Mouse (Mus musculus): ENCODE measurements at regions not wholly inside any gene's neighbourhood (a gene's known extent, or its start where the extent isn't known, plus 50 kb on each side); places are given as distances from the start of the nearest gene placed in this dataset.

- no peak for DNase-seq (ENCODE audit: low spot score)
These were observed 110.9 kb downstream of the Cenpc1 start for GRCm38 (mm10) chr5:85954526-85954925.

DNA sequence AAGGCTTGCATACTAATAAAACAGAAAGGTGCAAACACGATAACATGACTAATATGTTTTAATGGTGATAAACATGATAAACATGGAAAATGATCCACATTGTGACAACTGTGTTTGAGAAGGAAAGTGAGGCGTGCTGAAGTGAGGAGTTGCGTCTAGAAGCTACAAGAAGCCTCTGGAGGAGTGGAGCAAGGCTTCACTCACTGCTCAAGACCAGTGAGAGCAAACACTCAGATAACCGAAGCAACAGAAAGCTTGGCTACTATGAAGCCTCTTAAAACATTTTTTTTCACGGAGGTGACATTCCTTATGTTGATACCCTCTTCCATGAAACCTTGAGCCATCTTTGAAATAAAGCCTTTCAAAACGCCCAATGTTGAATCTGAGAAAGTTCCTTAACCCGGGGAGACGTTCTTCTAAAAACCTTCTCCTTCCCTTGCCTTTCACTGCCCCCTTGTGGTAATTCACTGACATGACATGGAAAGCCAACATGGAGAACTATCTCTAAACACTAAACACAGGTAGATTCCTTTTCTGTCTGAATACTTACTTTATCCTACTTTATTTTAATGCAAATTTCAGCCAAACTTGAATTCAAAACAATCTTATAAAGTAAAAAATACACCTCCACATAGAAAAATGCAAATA is 128.6 kb downstream of the Cenpc1 start:
- peak; percentile 42 for DNase-seq (ENCODE audit: low spot score)

- DNase-seq (ENCODE audit: low spot score), result no peak
These were observed 147.1 kb downstream of the Cenpc1 start for GRCm38 (mm10) chr5:85918288-85918687.

DNA sequence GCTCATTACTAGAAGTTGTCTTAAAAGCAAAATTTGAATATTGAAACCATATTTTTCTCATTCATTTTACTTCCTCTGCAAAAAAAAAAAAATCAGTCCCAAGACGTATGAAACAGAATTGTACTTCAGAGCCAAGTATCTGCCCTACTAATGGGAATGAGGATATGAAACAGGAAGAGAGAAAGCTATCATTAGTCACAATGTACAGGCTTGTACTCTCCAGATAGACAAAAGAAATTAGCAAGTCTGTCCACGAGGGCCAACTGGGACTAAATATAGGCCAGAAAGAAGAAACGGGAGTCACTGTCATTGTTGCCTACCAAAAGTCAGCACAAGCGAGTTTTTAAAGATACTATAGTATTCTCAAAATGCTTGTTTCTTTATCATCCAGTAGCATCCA is 150.4 kb downstream of the Cenpc1 start:
- DNase-seq (ENCODE audit: low spot score), result no peak

DNA sequence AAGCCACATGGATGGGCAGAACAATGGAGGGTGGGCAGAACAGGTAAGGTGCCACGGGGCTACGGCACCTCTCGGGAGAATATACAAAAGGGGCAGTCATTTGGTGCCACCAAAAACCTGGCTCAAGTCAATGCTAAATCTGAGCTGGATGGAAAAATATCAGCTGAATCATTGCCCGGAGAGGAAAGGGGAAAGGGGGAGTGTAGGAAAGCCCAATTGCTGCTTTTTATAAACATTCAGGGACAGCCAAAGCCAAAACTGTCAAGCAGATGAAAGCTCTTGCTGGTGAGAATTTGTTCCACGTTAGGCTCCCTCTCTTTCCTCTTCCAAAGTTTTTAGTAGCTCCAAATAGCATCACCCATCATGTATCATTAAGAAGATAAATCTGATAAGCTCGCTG is 168.9 kb downstream of the Cenpc1 start:
- no peak for DNase-seq (ENCODE audit: low spot score)

GRCm38 (mm10) chr5:85895814-85896213 is 169.6 kb downstream of the Cenpc1 start:
- no peak for DNase-seq (ENCODE audit: low spot score)

DNA sequence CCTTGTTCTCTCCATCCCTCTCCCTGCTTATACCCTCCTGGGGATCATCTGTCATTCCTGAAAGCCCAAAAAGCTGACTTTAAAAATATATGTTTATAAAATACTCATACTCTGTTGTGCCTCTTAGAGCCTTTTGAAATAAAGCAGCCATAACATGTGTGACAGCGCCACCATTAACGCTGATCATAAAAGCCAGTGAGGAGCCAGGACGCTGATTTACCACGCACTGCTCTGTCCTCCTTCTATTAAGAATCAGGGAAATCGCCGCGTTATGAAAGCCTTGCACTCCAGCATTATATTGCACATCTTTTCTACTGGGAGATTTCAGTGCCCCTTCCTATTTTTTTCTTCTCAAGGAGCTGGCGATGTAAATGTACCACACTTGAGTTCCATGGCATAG is 195.1 kb downstream of the Cenpc1 start:
- no peak for DNase-seq (ENCODE audit: low spot score)

DNA sequence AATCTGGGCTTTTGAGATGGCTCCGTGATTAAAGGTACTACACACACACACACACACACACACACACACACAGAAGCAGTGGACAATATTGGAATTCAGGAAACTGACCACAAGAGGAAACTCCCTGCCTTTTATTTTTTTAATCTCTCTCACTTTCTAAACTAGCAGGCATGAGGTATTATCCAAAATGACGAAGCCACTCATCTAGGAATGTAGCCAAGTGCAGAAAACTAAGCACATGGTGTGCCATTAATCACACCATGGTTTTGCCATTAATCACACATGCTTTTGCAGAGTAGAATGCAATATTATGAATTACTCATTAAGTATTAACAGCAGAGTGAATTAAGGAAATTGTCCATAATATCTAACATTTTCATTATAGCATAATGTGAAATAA is 232.8 kb downstream of the Cenpc1 start:
- no peak for DNase-seq (ENCODE audit: low spot score)

DNA sequence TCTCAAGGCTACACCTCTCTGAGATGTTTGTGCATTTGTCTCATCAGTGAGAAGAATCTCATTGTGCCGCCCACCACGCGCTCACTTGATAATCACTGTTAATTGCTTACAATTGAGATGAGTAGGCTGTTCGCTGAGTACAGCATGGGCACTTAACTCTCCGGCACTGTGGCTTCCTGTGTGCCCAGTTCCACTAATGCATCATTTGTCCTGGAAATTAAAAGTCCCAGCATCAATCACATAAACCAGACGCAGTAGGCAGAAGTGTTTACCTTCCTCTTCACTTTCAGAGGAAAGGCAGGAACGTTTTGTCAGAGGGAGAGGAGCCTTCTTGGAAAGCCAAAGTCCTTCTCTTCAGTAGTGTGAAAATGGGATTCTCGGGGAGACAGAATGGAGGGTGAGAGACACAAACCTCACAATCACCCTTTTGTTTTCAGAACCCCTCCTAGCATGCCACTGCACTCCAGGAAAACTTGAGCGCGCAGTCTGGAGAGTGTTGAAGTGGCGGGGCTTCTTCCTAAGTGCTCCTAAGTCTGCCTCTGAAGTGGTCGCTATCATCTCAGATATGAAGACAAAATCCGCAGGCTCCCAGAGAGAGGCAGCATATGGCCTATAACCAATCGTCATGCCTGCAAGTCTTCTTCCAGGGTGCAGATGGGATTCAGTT is 269.7 kb downstream of the Cenpc1 start:
- DNase-seq (ENCODE audit: low spot score), result no peak

DNA sequence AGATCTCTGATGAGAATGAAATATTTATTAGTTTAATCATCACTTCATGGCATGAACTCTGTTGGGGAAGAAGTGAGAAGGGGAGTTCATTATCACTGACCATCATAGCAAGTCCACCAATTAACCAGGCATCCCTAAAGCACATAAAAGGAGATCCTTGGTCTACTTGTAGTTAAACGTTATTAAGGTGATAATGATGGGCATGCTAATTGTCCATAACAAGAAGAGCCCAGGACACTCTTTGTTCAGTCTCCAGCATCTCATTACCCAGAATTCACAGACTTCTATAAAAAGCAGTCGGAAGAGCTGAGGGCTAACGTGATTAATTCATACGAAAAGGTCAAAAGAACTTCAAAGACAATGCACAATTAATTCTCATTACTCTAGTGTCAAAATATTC is 272.2 kb downstream of the Cenpc1 start:
- no peak for DNase-seq (ENCODE audit: low spot score)

GRCm38 (mm10) chr5:85780730-85781454 is 284.5 kb downstream of the Cenpc1 start:
- no peak for DNase-seq (ENCODE audit: low spot score)

DNA sequence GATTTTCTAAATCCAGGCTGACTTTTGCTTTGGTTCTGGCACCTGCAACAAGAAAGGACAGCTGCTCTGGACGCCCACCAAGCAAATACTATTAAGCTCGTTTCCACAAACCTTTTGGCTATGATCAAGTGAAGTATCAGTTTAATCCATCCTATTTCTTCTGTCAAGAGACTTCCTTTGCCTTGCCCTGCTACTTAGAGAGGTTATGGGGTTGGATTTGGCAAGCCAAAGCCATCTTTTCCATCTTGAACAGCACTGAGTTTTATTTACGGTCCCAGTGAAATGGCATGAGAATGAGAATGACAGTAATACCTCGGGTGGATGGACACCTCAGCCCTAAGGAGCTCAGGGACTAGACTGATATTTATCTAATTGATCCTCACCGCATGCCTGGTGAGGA is 285.4 kb downstream of the Cenpc1 start:
- no peak for DNase-seq (ENCODE audit: low spot score)

DNA sequence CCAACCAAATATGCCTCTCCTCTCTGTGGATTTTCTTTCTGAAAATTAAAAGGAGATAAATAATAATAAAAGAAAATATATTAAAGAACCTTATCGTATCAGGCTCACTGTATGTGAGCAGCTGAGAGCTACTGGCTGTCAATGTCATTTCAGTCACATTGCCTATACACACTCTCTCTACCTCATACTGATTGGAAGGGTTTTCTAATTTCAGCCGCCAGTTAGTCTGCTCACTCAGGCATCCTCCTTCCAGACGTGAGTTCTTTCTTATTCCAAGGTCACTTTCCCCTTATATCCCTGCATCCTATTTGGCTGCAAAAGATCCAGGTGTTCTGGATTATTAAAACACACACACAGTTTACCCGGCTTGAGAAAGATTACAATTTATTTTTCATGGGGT is 286.2 kb downstream of the Cenpc1 start:
- DNase-seq (ENCODE audit: low spot score), result no peak

GRCm38 (mm10) chr5:85772660-85773059 is 292.7 kb downstream of the Cenpc1 start:
- DNase-seq (ENCODE audit: low spot score), result no peak

GRCm38 (mm10) chr5:85772086-85772485 is 293.3 kb downstream of the Cenpc1 start:
- DNase-seq (ENCODE audit: low spot score), result no peak

GRCm38 (mm10) chr5:85767157-85767556 is 298.2 kb downstream of the Cenpc1 start:
- no peak for DNase-seq (ENCODE audit: low spot score)

- no peak for DNase-seq (ENCODE audit: low spot score)
These were observed 308.7 kb downstream of the Cenpc1 start for GRCm38 (mm10) chr5:85756716-85757115.

DNA sequence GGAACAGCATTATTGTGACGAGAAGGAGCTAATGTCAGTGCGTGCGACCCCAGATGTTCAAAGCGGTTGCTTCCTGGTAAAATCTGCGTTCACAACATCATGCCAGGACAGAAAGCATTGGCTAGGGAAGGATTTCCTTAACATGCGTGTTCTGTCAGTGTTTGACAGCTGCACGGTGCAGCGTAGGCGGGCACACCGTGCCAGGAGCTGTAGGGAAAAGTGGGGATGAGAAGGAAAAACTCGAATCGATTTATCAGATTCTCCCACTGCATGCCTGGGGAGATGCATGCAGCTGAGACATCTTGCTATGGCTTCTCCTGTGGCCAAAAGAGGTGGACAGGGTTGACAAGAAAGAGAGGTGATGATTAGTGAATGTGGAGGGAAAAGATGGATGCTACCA is 311.2 kb downstream of the Cenpc1 start:
- no peak for DNase-seq (ENCODE audit: low spot score)

GRCm38 (mm10) chr5:85753109-85753508 is 312.3 kb downstream of the Cenpc1 start:
- no peak for DNase-seq (ENCODE audit: low spot score)

- DNase-seq (ENCODE audit: low spot score), result no peak
These were observed 313.7 kb downstream of the Cenpc1 start for GRCm38 (mm10) chr5:85751649-85752048.

DNA sequence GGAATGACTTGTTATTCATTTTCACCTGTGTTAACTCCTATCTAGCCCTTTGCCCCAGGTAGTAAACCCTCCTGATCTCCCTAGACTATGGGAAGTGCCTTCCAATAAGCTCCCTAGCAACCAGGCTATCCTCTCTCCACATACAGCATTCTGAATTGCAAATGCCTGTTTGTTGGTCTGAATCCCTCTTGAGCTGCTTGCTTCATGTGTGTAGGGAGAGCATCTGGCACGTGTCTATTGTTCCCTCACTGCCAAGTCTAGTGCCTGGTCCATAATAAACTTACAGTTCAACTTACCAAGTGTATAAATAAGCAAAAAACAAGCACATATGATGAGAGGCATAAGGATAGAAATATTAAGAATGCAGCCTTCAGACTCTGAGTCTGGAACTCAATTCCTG is 314.5 kb downstream of the Cenpc1 start:
- no peak for DNase-seq (ENCODE audit: low spot score)

GRCm38 (mm10) chr5:85729613-85730012 is 335.8 kb downstream of the Cenpc1 start:
- DNase-seq (ENCODE audit: low spot score), result no peak

GRCm38 (mm10) chr5:85707345-85707744 is 358.0 kb downstream of the Cenpc1 start:
- DNase-seq (ENCODE audit: low spot score), result no peak
